Mouse (Mus musculus) layer of hippocampus, postnatal 25 days (tissue): Measurements from ENCODE around the gene Crls1. TPM values are rescaled to one million over a fixed set of nuclear protein-coding genes. Genes with fewer than 3 reads are reported as not detected.

Source experiments
- DNase-seq, 2 experiments: peaks; one replicate each; pipeline ENCODE4 v3.0.0; 2022; ENCODE audit warnings: mixed read lengths in 2 of 2, low spot score in 1 of 2; ENCODE audit errors: extremely low spot score in 1 of 2
- total RNA-seq, 2 experiments: library from RNA; stranded (reverse); gene quantifications; 2 replicates each; pipeline ENCODE4 v1.2.3; 2021

Gene Crls1
- total RNA-seq, 2 experiments from 2014 or later, result 42.1 to 42.9 TPM

GRCm38 (mm10) chr2:132880844-132881645 is 34.6 kb downstream of the Crls1 start, which contains the start of gene Lrrn4:
TSS of gene Lrrn4 (minus strand) at chr2:132880891.
- DNase-seq, result no peak

- DNase-seq, result no peak
Observed at GRCm38 (mm10) chr2:132884303-132884967, 38.0 kb downstream of the Crls1 start.

GRCm38 (mm10) chr2:132885312-132885711 is 38.8 kb downstream of the Crls1 start:
- DNase-seq, result no peak

GRCm38 (mm10) chr2:132893826-132894225 is 47.4 kb downstream of the Crls1 start:
- no peak for DNase-seq

- DNase-seq, result no peak
Observed at GRCm38 (mm10) chr2:132898211-132898610, 51.7 kb downstream of the Crls1 start.

- DNase-seq, result no peak
Observed at GRCm38 (mm10) chr2:132900596-132900995, 54.1 kb downstream of the Crls1 start.

GRCm38 (mm10) chr2:132901636-132902035 is 55.2 kb downstream of the Crls1 start:
- DNase-seq, result no peak

- DNase-seq, result no peak
Observed at GRCm38 (mm10) chr2:132902056-132902455, 55.6 kb downstream of the Crls1 start.

- DNase-seq, result peak; percentile 17 to 64
Observed at GRCm38 (mm10) chr2:132903498-132903897, 57.0 kb downstream of the Crls1 start.

- DNase-seq, result no peak
Observed at GRCm38 (mm10) chr2:132904961-132905360, 58.5 kb downstream of the Crls1 start.

- peak in 1 of 2 experiments; percentile 35 for DNase-seq
Observed at GRCm38 (mm10) chr2:132906763-132907162, 60.3 kb downstream of the Crls1 start.

GRCm38 (mm10) chr2:132914785-132915184 is 68.3 kb downstream of the Crls1 start:
- no peak for DNase-seq

Other genes starting within 250 kb of the Crls1 start
- 10 to 100 TPM; 10.8 to 10.9 TPM for gene Shld1, start 159.7 kb upstream of the Crls1 start, total RNA-seq
- gene Chgb, start 65.4 kb upstream of the Crls1 start, total RNA-seq, result 100 to 1,000 TPM; 293 to 355 TPM
- 10 to 100 TPM; 25.9 to 34.3 TPM for gene Trmt6, start 30.6 kb upstream of the Crls1 start, total RNA-seq
- 1 to 10 TPM; 3.4 to 4.0 TPM for gene Mcm8, start 30.5 kb upstream of the Crls1 start, total RNA-seq
- gene Lrrn4, start 34.2 kb downstream of the Crls1 start, total RNA-seq, result under 1 TPM; 0.56 to 0.98 TPM
- under 1 TPM; 0.22 to 0.49 TPM for gene Fermt1, start 99.2 kb downstream of the Crls1 start, total RNA-seq